Mouse (Mus musculus) kidney, postnatal 0 days (tissue): ENCODE measurements around the gene Tusc2. TPM values are rescaled to one million over a fixed set of nuclear protein-coding genes. Genes with fewer than 3 reads are reported as not detected.

Experiments used
- ATAC-seq: fragments of 200-750 bp; cut with Nextera tagmentation; replicated peaks from 2 replicates; pipeline ENCODE4 v1.8.0; 2017; ENCODE audit warnings: low read depth, moderate number of reproducible peaks, moderate TSS enrichment, moderate library complexity; ENCODE audit not compliant: low FRiP score
- DNase-seq: peaks from one replicate; pipeline ENCODE4 v3.0.0-alpha.2; 2016; ENCODE audit warnings: low spot score
- H3K27ac ChIP-seq: fragments of 300-500 bp; sonication (generic); 2 replicates; pipeline ENCODE4 v1.5.1; 2014; ENCODE audit warnings: mild to moderate bottlenecking
- H3K27me3 ChIP-seq: fragments of 300-500 bp; sonication (generic); 2 replicates; pipeline ENCODE4 v1.6.1; 2014; ENCODE audit warnings: low read length, mixed read lengths; ENCODE audit not compliant: insufficient read depth
- H3K36me3 ChIP-seq: fragments of 300-500 bp; sonication (generic); 2 replicates; pipeline ENCODE4 v1.6.1; 2014; ENCODE audit warnings: low read length, mixed read lengths; ENCODE audit not compliant: insufficient read depth
- H3K4me1 ChIP-seq: fragments of 300-500 bp; sonication (generic); replicated peaks from 2 replicates; pipeline ENCODE4 v1.6.1; 2014; ENCODE audit warnings: antibody characterized with exemption, low read length, mixed read lengths; ENCODE audit not compliant: insufficient read depth
- H3K4me2 ChIP-seq: fragments of 300-500 bp; sonication (generic); 2 replicates; pipeline ENCODE4 v1.6.1; 2014; ENCODE audit warnings: mild to moderate bottlenecking, low read length, moderate library complexity, mixed read lengths
- H3K4me3 ChIP-seq: fragments of 300-500 bp; sonication (generic); replicated peaks from 2 replicates; pipeline ENCODE4 v1.5.1; 2014; ENCODE audit warnings: low read depth, low read length
- H3K9ac ChIP-seq: fragments of 300-500 bp; sonication (generic); 2 replicates; pipeline ENCODE4 v1.6.1; 2014; ENCODE audit warnings: low read depth, low read length
- H3K9me3 ChIP-seq: fragments of 300-500 bp; sonication (generic); replicated peaks from 2 replicates; pipeline ENCODE4 v1.6.1; 2016; ENCODE audit warnings: low read length, inconsistent platforms, mixed read lengths
- CTCF ChIP-seq: IDR thresholded peaks from 2 replicates; pipeline ENCODE4 v1.5.1; 2016; ENCODE audit warnings: antibody characterized with exemption, low read depth, mild to moderate bottlenecking, moderate library complexity
- WGBS: fragments of 180-500 bp; shearing (Covaris S2); extraction: QIAGEN DNeasy Blood & Tissue Kit; methylation state at CpG from one replicate; pipeline ENCODE4 v1.1.7; 2014; 5-methylcytosine and 5-hydroxymethylcytosine counted together
- polyA plus RNA-seq: library from polyadenylated mRNA; unstranded; fragments of >200 nt; fragmentation: Nextera tagmentation; extraction: Ambion mirVana; gene quantifications from 2 replicates; pipeline ENCODE4 v1.2.1, GENCODE M21; 2015

Tusc2 gene
- polyA plus RNA-seq, 1 experiment from 2014 or later = 53.0 TPM

DNA sequence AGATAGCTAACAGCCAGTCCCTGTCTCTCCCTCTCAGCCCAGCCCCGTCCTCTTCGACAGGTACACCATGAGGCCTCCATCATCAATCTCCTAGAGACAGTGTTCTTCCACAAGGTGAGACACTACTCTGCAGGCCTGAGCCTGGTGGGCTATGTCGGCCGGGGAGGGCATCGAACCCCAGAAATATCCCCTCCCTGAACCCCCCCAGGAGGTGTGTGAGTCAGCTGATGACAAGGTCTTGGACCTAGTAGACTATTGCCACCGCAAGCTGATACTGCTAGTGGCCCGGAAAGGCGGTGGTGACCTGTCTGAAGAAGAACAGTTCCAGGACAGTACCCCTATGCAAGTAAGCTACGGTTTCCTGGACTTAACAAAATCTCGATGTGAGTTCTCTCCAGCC lies 14.2 kb upstream of the Tusc2 start:
- Histone ChIP-seq H3K4me1 (peaks cover 41% of the 10 kb centered on the region), H3K9me3 (no peaks in the 10 kb centered on the region), H3K9ac (no peak overlapping the region), H3K36me3 (0 out of 2 replicates have a peak, but pooled peaks cover 8% of the 10 kb centered on the region), H3K27me3 (no peaks in the 10 kb centered on the region), H3K4me3 (no peak overlapping the region), H3K27ac (no peak overlapping the region), H3K4me2 (no peak overlapping the region)
- no peak for TF ChIP-seq CTCF
- DNase-seq = no peak
- 84% methylated on average over 10 of the region's 10 CpGs for WGBS
- no peak for ATAC-seq

DNA sequence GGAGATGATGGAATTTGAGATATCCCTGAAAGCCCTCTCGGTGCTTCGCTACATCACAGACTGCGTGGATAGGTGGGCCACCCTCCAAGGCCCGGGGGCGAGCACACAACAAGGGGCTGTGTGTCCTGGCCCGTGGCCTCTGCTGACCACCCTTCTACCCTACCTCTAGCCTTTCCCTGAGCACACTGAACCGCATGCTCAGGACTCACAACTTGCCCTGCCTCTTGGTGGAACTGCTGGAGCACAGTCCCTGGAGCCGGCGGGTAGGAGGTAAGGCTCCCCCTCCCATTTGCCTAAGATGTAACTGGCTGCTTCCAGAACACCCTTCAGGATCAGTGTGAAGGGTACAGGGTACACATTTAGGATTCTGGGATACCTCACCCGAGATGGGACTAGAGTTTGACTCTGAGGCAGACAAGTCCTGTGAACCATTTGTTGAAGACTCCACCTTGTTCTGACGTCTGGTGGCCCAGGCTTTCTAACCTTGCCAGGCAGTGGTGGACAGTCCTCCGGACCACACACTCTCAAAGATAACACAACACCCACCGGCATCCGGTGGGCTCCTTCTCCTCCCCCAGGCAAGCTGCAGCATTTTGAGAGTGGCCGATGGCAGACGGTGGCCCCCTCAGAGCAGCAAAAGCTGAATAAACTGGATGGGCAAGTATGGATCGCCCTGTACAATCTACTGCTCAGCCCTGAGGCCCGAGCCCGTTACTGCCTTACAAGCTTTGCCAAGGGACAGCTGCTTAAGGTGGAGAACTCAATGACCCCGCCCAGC lies 13.6 kb upstream of the Tusc2 start:
- no peak for TF ChIP-seq CTCF
- Histone ChIP-seq H3K36me3 (0 out of 2 replicates have a peak, but pooled peaks cover 8% of the 10 kb centered on the region), H3K4me2 (no peak overlapping the region), H3K27ac (no peak overlapping the region), H3K9me3 (no peaks in the 10 kb centered on the region), H3K4me3 (no peak overlapping the region), H3K27me3 (no peaks in the 10 kb centered on the region), H3K4me1 (peaks cover 44% of the 10 kb centered on the region), H3K9ac (no peak overlapping the region)
- WGBS = 79% methylated on average over 20 of the region's 20 CpGs
- ATAC-seq = no peak
- DNase-seq = no peak

DNA sequence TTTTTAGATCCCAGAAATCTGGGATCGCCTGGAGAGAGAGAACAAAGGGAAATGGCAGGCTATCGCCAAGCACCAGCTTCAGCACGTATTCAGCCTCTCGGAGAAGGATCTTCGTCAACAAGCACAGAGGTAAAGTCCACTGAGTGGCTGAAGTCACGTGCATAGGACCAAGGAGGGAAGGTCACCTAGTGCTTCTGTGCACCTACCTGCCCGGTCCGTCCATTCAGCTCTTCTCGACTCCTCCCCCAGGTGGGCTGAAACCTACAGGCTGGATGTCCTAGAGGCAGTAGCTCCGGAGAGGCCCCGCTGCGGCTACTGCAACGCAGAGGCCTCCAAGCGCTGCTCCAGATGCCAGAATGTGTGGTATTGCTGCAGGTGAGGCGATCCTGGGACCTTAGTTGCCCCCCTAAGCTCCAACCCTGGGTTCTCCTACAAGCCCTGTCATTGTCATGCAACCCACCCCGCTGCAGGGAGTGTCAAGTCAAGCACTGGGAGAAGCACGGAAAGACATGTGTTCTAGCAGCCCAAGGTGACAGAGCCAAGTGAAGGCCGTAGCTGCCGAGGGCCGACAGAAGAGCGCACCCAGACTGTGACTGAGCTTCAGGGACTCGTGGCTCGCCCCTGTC lies 12.5 kb upstream of the Tusc2 start:
- TF ChIP-seq CTCF = no peak
- DNase-seq = peak; percentile 49

DNA sequence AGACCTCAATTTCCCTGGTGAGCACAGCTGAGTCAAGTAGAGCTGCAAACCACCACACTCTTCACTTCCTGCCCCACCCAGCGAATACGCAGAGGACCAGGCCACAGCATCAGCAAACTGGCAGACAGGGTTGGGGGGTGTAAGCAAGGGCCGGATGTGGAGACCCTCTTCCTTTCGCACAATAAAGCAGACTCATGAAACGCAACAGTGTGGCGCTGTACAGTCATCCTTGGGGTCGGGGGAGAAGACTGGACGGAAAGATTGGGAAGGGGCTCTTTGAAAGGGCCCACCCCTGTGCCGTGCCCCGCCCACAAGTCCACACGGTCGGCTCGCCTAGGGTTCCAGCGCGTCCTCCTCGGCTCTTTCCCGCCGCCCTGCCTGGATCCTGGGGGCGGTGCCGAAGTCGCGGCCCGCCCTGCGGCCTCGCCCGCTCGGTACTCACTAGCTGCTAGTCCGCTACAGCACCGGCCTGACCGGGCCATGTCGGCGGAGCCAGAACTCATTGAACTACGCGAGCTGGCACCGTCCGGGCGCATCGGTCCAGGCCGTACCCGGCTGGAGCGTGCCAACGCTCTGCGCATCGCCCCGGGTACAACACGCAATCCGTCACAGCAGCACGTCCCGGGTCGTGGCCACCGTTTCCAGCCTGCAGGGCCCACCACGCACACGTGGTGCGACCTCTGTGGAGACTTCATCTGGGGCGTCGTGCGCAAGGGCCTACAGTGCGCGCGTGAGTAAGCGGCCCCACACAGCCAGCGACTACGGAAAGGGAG lies 11.8 kb upstream of the Tusc2 start, which contains the start of gene Rassf1:
Rassf1 (plus strand) TSS at position 439 of the 773 bp plus-strand sequence.
- Histone ChIP-seq H3K27ac (peak within 1 kb of the TSS; percentile 76), H3K4me2 (peak within 1 kb of the TSS; percentile 75), H3K9ac (peak within 1 kb of the TSS; percentile 68), H3K4me1 (peaks cover 52% of the 10 kb centered on the region), H3K9me3 (no peaks in the 10 kb centered on the region), H3K27me3 (no peaks in the 10 kb centered on the region), H3K36me3 (no peaks in the 10 kb centered on the region), H3K4me3 (peak within 1 kb of the TSS; percentile 41)
- TF ChIP-seq CTCF = no peak
- ATAC-seq = 0 out of 2 replicates have a peak, but pooled peaks have one; percentile 6
- whole genome bisulfite sequencing = 1% methylated on average over 63 of the region's 63 CpGs
- DNase-seq = peak; percentile 85

More for the DNA sequence above, 12.5 kb upstream of the Tusc2 start:
- no peaks in the 10 kb centered on the region for H3K36me3 ChIP-seq
- H3K4me1 ChIP-seq = peaks cover 45% of the 10 kb centered on the region
- H3K27ac ChIP-seq = peak overlapping the region; percentile 76
- H3K4me2 ChIP-seq = peak overlapping the region; percentile 75
- H3K4me3 ChIP-seq = peak overlapping the region; percentile 41
- H3K27me3 ChIP-seq = no peaks in the 10 kb centered on the region
- no peaks in the 10 kb centered on the region for H3K9me3 ChIP-seq
- peak overlapping the region; percentile 68; the same call in 1 of the 2 replicates for H3K9ac ChIP-seq
- ATAC-seq = no peak
- WGBS = 40% methylated on average over 23 of the region's 23 CpGs

DNA sequence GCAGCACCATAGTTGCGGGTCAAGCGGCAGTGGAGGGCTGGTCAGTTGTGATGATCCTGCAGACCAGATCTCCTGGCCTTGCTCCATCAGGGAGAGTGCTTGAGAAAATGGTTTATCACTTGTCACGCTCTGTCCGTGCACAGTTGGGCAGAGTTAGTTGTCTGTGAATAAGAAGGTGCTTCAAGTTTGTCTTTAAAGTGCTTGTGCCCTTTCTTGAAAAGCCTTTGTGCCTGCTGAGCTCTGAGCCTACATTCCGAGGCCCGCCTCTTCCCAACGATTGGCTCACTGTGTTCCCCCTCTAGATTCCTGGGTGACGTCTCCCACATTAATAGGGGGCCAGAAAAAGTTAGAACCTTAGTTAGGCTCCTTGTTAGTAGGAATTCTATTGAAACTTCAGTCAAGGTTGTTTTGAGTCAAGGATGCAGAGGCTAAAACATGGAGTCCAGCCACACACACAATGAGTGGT lies 11.1 kb upstream of the Tusc2 start:
- peaks cover 54% of the 10 kb centered on the region for H3K4me1 ChIP-seq
- peak overlapping the region; percentile 75 for H3K4me2 ChIP-seq
- DNase-seq (peak; percentile 66), ATAC-seq (no peak)
- no peaks in the 10 kb centered on the region for H3K9me3 ChIP-seq
- no peaks in the 10 kb centered on the region for H3K27me3 ChIP-seq
- TF ChIP-seq CTCF = no peak
- H3K9ac ChIP-seq = peak overlapping the region; percentile 68
- WGBS = 14% methylated on average over 8 of the region's 8 CpGs
- peak overlapping the region; percentile 41 for H3K4me3 ChIP-seq
- H3K27ac ChIP-seq = peak overlapping the region; percentile 76
- H3K36me3 ChIP-seq = no peaks in the 10 kb centered on the region
